Mouse (Mus musculus) intestine, embryonic 14.5 days (tissue): ENCODE results near the gene Dusp22. TPM values are rescaled to one million over a fixed set of nuclear protein-coding genes. Genes with fewer than 3 reads are reported as not detected.

ENCODE experiments used
- ATAC-seq: fragments of 200-750 bp; cut with Nextera tagmentation; replicated peaks from 2 replicates; pipeline ENCODE4 v1.8.0; 2017; ENCODE audit warnings: low read depth, moderate number of reproducible peaks, moderate TSS enrichment, moderate library complexity; ENCODE audit not compliant: low FRiP score, low TSS enrichment
- DNase-seq: peaks from one replicate; pipeline ENCODE4 v3.0.0-alpha.2; 2018; ENCODE audit warnings: low spot score
- H3K27ac ChIP-seq: fragments of 300-500 bp; sonication (generic); 2 replicates; pipeline ENCODE4 v1.5.1; 2014; ENCODE audit warnings: low read depth, mild to moderate bottlenecking, control low read depth
- H3K27me3 ChIP-seq: fragments of 300-500 bp; sonication (generic); replicated peaks from 2 replicates; pipeline ENCODE4 v1.6.1; 2014; ENCODE audit warnings: low read length, control low read depth; ENCODE audit not compliant: control insufficient read depth, insufficient read depth
- H3K36me3 ChIP-seq: fragments of 300-500 bp; sonication (generic); 2 replicates; pipeline ENCODE4 v1.6.1; 2014; ENCODE audit warnings: low read length, control low read depth; ENCODE audit not compliant: control insufficient read depth, insufficient read depth
- H3K4me1 ChIP-seq: fragments of 300-500 bp; sonication (generic); replicated peaks from 2 replicates; pipeline ENCODE4 v1.6.1; 2014; ENCODE audit warnings: low read length, control low read depth, mixed read lengths; ENCODE audit not compliant: control insufficient read depth, insufficient read depth
- H3K4me2 ChIP-seq: fragments of 300-500 bp; sonication (generic); 2 replicates; pipeline ENCODE4 v1.6.1; 2014; ENCODE audit warnings: low read length
- H3K4me3 ChIP-seq: fragments of 300-500 bp; sonication (generic); 2 replicates; pipeline ENCODE4 v1.5.1; 2014; ENCODE audit warnings: low read depth, low read length, control low read depth, mixed read lengths
- H3K9ac ChIP-seq: fragments of 300-500 bp; sonication (generic); 2 replicates; pipeline ENCODE4 v1.6.1; 2014; ENCODE audit warnings: mild to moderate bottlenecking, low read length
- H3K9me3 ChIP-seq: fragments of 300-500 bp; sonication (generic); 2 replicates; pipeline ENCODE4 v1.6.1; 2016; ENCODE audit warnings: low read length, control low read depth; ENCODE audit not compliant: control insufficient read depth
- WGBS: fragments of 180-500 bp; shearing (Covaris S2); extraction: QIAGEN DNeasy Blood & Tissue Kit; methylation state at CpG from one replicate; pipeline ENCODE4 v1.1.7; 2014; 5-methylcytosine and 5-hydroxymethylcytosine counted together
- polyA plus RNA-seq: library from polyadenylated mRNA; unstranded; fragments of >200 nt; fragmentation: Nextera tagmentation; extraction: Ambion mirVana; gene quantifications from 2 replicates; pipeline ENCODE4 v1.2.1, GENCODE M21; 2014

The Dusp22 gene
- polyA plus RNA-seq, 1 experiment from 2014 or later: 21.2 TPM

- 0 out of 2 replicates have a peak, but pooled peaks cover 3% of the 10 kb centered on the region for H3K36me3 ChIP-seq
- no peak for DNase-seq
- no peak overlapping the region for H3K4me2 ChIP-seq
Observed at GRCm38 (mm10) chr13:30684614-30685122, 24.9 kb downstream of the Dusp22 start.

GRCm38 (mm10) chr13:30685957-30686356 lies 26.2 kb downstream of the Dusp22 start:
- Histone ChIP-seq H3K4me1 (no peaks in the 10 kb centered on the region), H3K36me3 (no peaks in the 10 kb centered on the region), H3K27me3 (no peaks in the 10 kb centered on the region), H3K9ac (no peak overlapping the region), H3K4me3 (no peak overlapping the region), H3K4me2 (no peak overlapping the region), H3K9me3 (no peaks in the 10 kb centered on the region), H3K27ac (no peak overlapping the region)
- 88% methylated on average over 2 of the region's 2 CpGs for WGBS
- ATAC-seq (no peak), DNase-seq (no peak)

More at GRCm38 (mm10) chr13:30684614-30685122, 24.9 kb downstream of the Dusp22 start:
- no peak overlapping the region for H3K9ac ChIP-seq
- H3K27me3 ChIP-seq: no peaks in the 10 kb centered on the region
- no peaks in the 10 kb centered on the region for H3K9me3 ChIP-seq
- H3K4me1 ChIP-seq: no peaks in the 10 kb centered on the region
- H3K27ac ChIP-seq: no peak overlapping the region
- no peak for ATAC-seq
- no peak overlapping the region for H3K4me3 ChIP-seq
- 58% methylated on average over 6 of the region's 6 CpGs for WGBS

DNA sequence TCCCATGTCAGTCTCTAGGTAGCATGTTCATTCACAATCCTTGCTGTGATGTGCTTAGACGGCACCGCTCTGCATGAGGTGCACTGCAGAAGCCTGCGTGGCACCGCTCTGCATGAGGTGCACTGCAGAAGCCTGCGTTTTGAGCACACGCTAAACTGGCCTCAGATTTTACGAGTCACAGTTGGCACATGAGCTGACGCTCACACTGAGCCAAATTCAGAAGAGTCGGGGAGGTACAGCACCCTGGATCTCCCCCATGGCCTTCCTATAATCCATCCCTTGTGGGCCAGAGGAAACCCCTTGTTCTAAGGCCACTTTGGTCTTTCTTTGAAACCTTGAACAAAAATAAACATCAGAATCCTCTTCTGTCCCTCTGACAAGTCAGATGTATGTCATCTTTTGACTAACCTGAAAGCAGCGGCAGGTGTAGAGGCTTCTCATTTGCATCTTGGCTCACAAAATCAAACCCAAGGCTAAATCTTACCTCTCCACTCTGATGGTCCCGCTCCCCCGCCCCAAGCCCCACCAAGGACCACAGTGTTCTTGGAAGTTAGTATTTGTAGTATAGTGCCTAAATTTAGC lies 28.3 kb downstream of the Dusp22 start:
- Histone ChIP-seq H3K27ac (no peak overlapping the region), H3K4me2 (no peak overlapping the region), H3K36me3 (no peaks in the 10 kb centered on the region), H3K4me1 (no peaks in the 10 kb centered on the region), H3K27me3 (no peaks in the 10 kb centered on the region), H3K9me3 (no peaks in the 10 kb centered on the region), H3K9ac (no peak overlapping the region), H3K4me3 (no peak overlapping the region)
- ATAC-seq (no peak), DNase-seq (no peak)
- WGBS: 90% methylated on average over 12 of the region's 12 CpGs

DNA sequence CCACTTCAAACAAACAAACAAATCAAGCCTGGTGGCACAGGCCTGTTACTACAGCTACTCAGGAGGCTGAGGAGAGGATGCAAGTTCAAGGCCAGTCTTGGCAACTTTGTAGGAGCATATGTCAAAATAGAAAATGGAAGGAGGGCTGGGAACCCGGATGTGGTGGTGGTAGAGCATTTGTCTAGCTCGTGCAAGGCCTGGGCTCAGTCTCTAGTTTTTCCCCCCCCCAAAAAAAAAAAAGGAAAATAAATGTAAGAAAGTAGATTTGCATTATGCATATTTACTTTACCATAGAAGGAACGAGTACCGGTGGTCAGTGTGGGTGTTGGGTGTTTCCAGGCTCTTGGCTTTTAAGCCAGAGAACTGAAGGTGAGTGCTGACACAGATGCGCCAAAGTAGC lies 29.7 kb downstream of the Dusp22 start:
- Histone ChIP-seq H3K27me3 (no peaks in the 10 kb centered on the region), H3K27ac (no peak overlapping the region), H3K9ac (no peak overlapping the region), H3K4me3 (no peak overlapping the region), H3K4me1 (no peaks in the 10 kb centered on the region), H3K4me2 (no peak overlapping the region), H3K36me3 (no peaks in the 10 kb centered on the region), H3K9me3 (no peaks in the 10 kb centered on the region)
- DNase-seq (no peak), ATAC-seq (no peak)
- 92% methylated on average over 5 of the region's 5 CpGs for WGBS

DNA sequence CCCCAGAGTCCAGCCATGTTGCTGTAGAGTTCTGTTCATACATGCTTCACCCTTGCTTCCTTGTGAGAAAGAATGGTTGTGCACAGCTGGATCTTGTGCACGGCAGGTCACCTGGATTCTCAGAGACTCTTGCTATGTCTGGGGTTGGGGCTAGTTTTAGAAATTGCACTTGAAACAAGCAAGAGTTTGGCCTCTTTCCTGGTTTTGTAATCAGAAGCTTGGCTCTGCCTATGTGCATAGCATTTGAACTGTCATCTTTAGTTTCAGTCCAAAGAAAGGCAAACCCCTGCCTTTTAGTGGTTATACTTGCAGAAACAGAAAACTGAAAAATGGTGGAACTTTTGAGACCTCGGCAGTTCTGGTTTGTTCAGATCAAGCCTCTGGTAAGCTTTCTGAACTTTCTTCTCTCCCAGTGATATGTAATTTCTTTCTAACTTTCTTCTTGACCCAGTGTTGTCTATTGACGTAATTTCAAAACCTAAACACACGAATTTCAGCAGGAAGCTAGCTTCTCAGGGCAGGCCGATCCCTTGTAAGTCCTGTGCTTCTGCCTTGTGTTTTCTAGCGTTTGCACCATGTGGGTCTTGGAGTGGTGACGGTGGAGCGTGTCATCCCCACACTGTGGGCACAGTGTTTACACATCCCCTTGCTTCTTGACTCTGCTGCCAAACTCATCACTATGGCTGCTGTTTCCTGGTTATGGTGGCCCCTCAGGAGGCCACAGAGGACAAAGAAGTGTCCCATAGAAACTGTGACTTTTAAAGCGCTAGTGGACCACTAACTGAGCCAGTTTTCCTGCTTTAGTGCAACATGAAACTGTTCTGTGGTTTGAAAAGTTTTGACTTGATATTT lies 31.9 kb downstream of the Dusp22 start:
- Histone ChIP-seq H3K9ac (no peak overlapping the region), H3K4me3 (no peak overlapping the region), H3K36me3 (no peaks in the 10 kb centered on the region), H3K4me1 (no peaks in the 10 kb centered on the region), H3K9me3 (no peaks in the 10 kb centered on the region), H3K27ac (no peak overlapping the region), H3K4me2 (no peak overlapping the region), H3K27me3 (no peaks in the 10 kb centered on the region)
- no peak for ATAC-seq
- no peak for DNase-seq
- WGBS: 79% methylated on average over 9 of the region's 9 CpGs

GRCm38 (mm10) chr13:30692644-30693385 lies 33.0 kb downstream of the Dusp22 start:
- H3K4me3 ChIP-seq: no peak overlapping the region
- ATAC-seq (no peak), DNase-seq (no peak)
- no peaks in the 10 kb centered on the region for H3K9me3 ChIP-seq
- 83% methylated on average over 7 of the region's 7 CpGs for WGBS
- H3K36me3 ChIP-seq: no peaks in the 10 kb centered on the region
- H3K27ac ChIP-seq: no peak overlapping the region
- no peak overlapping the region for H3K4me2 ChIP-seq
- no peak overlapping the region for H3K9ac ChIP-seq
- H3K27me3 ChIP-seq: no peaks in the 10 kb centered on the region
- H3K4me1 ChIP-seq: no peaks in the 10 kb centered on the region

DNA sequence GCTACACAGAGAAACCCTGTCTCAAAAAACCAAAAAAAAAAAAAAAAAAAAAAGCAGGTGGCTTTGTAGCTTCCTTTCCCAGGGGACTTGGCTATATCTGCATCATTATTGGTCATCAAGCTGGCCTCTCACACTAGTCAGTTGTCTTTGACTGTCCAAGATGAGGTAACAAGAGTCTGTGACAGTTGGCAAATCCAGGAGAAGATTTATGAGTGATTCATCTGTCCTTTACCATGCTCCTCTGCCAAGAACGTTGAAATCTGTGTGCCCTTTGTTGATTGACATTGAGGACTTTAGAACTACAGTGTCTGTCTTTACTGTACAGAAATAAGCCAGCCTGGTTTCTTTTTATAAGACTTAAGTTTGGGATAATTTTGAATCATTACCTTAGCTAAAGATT lies 35.4 kb downstream of the Dusp22 start:
- ATAC-seq: no peak
- no peak overlapping the region for H3K27ac ChIP-seq
- no peak overlapping the region for H3K4me3 ChIP-seq
- DNase-seq: no peak
- H3K4me1 ChIP-seq: no peaks in the 10 kb centered on the region
- H3K9me3 ChIP-seq: no peaks in the 10 kb centered on the region
- WGBS: 43% methylated on average over 1 of the region's 1 CpGs
- H3K4me2 ChIP-seq: no peak overlapping the region
- H3K9ac ChIP-seq: no peak overlapping the region
- no peaks in the 10 kb centered on the region for H3K36me3 ChIP-seq
- H3K27me3 ChIP-seq: no peaks in the 10 kb centered on the region

DNA sequence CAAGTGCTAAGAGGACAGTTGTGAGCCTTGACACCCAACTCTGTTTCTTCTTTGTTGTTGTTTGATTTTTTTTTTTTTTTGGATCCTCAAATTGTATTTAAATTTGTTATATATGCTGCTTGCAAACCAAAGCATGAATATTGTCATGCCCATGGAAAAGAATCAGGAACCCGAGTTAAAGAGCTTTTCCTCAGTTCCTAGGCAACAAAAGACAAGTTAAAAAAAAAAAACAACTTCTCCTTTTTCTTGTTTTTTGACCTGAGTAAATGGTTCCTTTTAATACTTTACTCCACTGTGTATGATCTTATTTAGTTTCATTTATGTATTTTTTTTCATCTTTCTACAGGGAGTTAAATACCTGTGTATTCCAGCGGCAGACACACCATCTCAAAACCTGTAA lies 36.1 kb downstream of the Dusp22 start:
- Histone ChIP-seq H3K36me3 (no peaks in the 10 kb centered on the region), H3K4me1 (no peaks in the 10 kb centered on the region), H3K27ac (no peak overlapping the region), H3K27me3 (no peaks in the 10 kb centered on the region), H3K9me3 (no peaks in the 10 kb centered on the region), H3K4me2 (no peak overlapping the region), H3K9ac (no peak overlapping the region), H3K4me3 (no peak overlapping the region)
- ATAC-seq (no peak), DNase-seq (no peak)
- 91% methylated on average over 2 of the region's 2 CpGs for WGBS
